Mouse (Mus musculus): ENCODE results near the gene Inpp5a.
"Not testable (repeated sequence)": the region's sequence is repeated elsewhere in the genome, so short reads cannot be mapped to it uniquely, and the experiment has no call there.

The Inpp5a gene

GRCm38 (mm10) chr7:139400926-139401325 is 12.0 kb downstream of the Inpp5a start:
- DNase-seq (ENCODE audit: low spot score in 2 of 2) = no peak

GRCm38 (mm10) chr7:139401791-139402190 is 12.9 kb downstream of the Inpp5a start:
- DNase-seq (ENCODE audit: low spot score in 2 of 2) = no peak

GRCm38 (mm10) chr7:139402721-139403120 is 13.8 kb downstream of the Inpp5a start:
- no peak for DNase-seq (ENCODE audit: low spot score in 2 of 2)

- DNase-seq (ENCODE audit: low spot score in 2 of 2) = no peak
Observed at GRCm38 (mm10) chr7:139406581-139406980, 17.7 kb downstream of the Inpp5a start.

- no peak for DNase-seq (ENCODE audit: low spot score in 2 of 2)
Observed at GRCm38 (mm10) chr7:139407966-139408365, 19.1 kb downstream of the Inpp5a start.

- no peak for DNase-seq (ENCODE audit: low spot score in 2 of 2)
Observed at GRCm38 (mm10) chr7:139409903-139410302, 21.0 kb downstream of the Inpp5a start.

GRCm38 (mm10) chr7:139412223-139412950 is 23.5 kb downstream of the Inpp5a start:
- DNase-seq (ENCODE audit: low spot score in 2 of 2) = no peak

- DNase-seq (ENCODE audit: low spot score in 2 of 2) = no peak
Observed at GRCm38 (mm10) chr7:139413400-139413799, 24.5 kb downstream of the Inpp5a start.

GRCm38 (mm10) chr7:139415616-139416225 is 26.8 kb downstream of the Inpp5a start:
- no peak for DNase-seq (ENCODE audit: low spot score in 2 of 2)

- DNase-seq (ENCODE audit: low spot score in 2 of 2) = no peak
Observed at GRCm38 (mm10) chr7:139418371-139418770, 29.5 kb downstream of the Inpp5a start.

- no peak for DNase-seq (ENCODE audit: low spot score in 2 of 2)
Observed at GRCm38 (mm10) chr7:139422827-139423226, 33.9 kb downstream of the Inpp5a start.

GRCm38 (mm10) chr7:139434095-139434830 is 45.4 kb downstream of the Inpp5a start:
- no peak for DNase-seq (ENCODE audit: low spot score in 2 of 2)

- DNase-seq (ENCODE audit: low spot score in 2 of 2) = not testable (repeated sequence)
Observed at GRCm38 (mm10) chr7:139434931-139435330, 46.0 kb downstream of the Inpp5a start.

- no peak for DNase-seq (ENCODE audit: low spot score in 2 of 2)
Observed at GRCm38 (mm10) chr7:139435749-139436148, 46.8 kb downstream of the Inpp5a start.

- no peak for DNase-seq (ENCODE audit: low spot score in 2 of 2)
Observed at GRCm38 (mm10) chr7:139436951-139437350, 48.0 kb downstream of the Inpp5a start.

GRCm38 (mm10) chr7:139437471-139437870 is 48.6 kb downstream of the Inpp5a start:
- DNase-seq (ENCODE audit: low spot score in 2 of 2) = no peak

GRCm38 (mm10) chr7:139437926-139438600 is 49.2 kb downstream of the Inpp5a start:
- no peak for DNase-seq (ENCODE audit: low spot score in 2 of 2)

- DNase-seq (ENCODE audit: low spot score in 2 of 2) = no peak
Observed at GRCm38 (mm10) chr7:139438601-139438945, 49.7 kb downstream of the Inpp5a start.

- no peak for DNase-seq (ENCODE audit: low spot score in 2 of 2)
Observed at GRCm38 (mm10) chr7:139439031-139439430, 50.1 kb downstream of the Inpp5a start.

GRCm38 (mm10) chr7:139439922-139440895 is 51.3 kb downstream of the Inpp5a start:
- no peak for DNase-seq (ENCODE audit: low spot score in 2 of 2)

GRCm38 (mm10) chr7:139441022-139441421 is 52.1 kb downstream of the Inpp5a start:
- no peak for DNase-seq (ENCODE audit: low spot score in 2 of 2)
